Mouse (Mus musculus) E14TG2a.4 (cell line): ENCODE results near the gene Trim41.
A peak's percentile ranks its signal among the peaks of the same experiment; 100 is the strongest.
"Not testable (repeated sequence)": the region's sequence is repeated elsewhere in the genome, so short reads cannot be mapped to it uniquely, and the experiment has no call there.

Source experiments
- H3K27me3 ChIP-seq: 2 replicates; pipeline ENCODE4 v1.6.1; 2014; ENCODE audit warnings: low read length, control low read depth; ENCODE audit not compliant: insufficient read depth
- H3K36me3 ChIP-seq: 2 replicates; pipeline ENCODE4 v1.6.1; 2014; ENCODE audit warnings: low read length, control low read depth; ENCODE audit not compliant: insufficient read depth
- H3K4me1 ChIP-seq: replicated peaks from 2 replicates; pipeline ENCODE4 v1.6.1; 2014; ENCODE audit warnings: low read depth, low read length, control low read depth
- H3K4me3 ChIP-seq: replicated peaks from 2 replicates; pipeline ENCODE4 v1.5.1; 2014; ENCODE audit warnings: mild to moderate bottlenecking, low read length
- H3K9me3 ChIP-seq: 2 replicates; pipeline ENCODE4 v1.6.1; 2014; ENCODE audit warnings: low read length, control low read depth
- CTCF ChIP-seq: conservative IDR thresholded peaks from 2 replicates; pipeline ENCODE4 v1.5.1; 2014; ENCODE audit warnings: low read length
- NANOG ChIP-seq: IDR thresholded peaks from 2 replicates; pipeline ENCODE4 v1.6.1; 2014; ENCODE audit warnings: borderline replicate concordance, low read length, mixed read lengths
- POU5F1 ChIP-seq: IDR thresholded peaks from 2 replicates; pipeline ENCODE4 v1.6.1; 2014; ENCODE audit warnings: low read length, borderline replicate concordance

Gene Trim41

GRCm38 (mm10) chr11:48833078-48833730 lies 16.1 kb upstream of the Trim41 start:
- no peaks in the 10 kb centered on the region for H3K36me3 ChIP-seq
- peaks cover 40% of the 10 kb centered on the region for H3K4me1 ChIP-seq
- peaks cover under 1% of the 10 kb centered on the region; the same call in 1 of the 2 replicates for H3K9me3 ChIP-seq
- peak overlapping the region; percentile 85 for H3K4me3 ChIP-seq
- TF ChIP-seq CTCF (no peak), POU5F1 (no peak), NANOG (no peak)
- H3K27me3 ChIP-seq: peaks cover 22% of the 10 kb centered on the region

DNA sequence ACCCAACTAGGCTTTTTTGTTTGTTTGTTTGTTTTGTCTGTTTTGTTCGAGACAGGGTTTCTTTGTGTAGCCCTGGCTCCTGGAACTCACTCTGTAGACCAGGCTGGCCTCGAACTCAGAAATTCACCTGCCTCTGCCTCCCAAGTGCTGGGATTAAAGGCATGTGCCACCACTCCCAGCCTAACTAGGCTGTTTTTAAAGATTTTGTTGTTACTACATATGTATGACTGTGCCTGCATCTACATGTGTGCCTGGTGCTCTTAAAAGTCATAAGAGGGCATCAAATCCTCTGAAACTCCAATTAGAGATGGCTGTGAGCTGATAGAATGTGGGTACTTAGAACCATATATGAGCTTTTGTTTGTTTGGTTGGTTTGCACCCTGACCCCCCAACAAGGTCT lies 14.1 kb upstream of the Trim41 start:
- TF ChIP-seq POU5F1: no peak
- no peak for TF ChIP-seq CTCF
- TF ChIP-seq NANOG: no peak
- no peaks in the 10 kb centered on the region for H3K36me3 ChIP-seq
- H3K27me3 ChIP-seq: 0 out of 2 replicates have a peak, but pooled peaks cover 3% of the 10 kb centered on the region
- peaks cover 40% of the 10 kb centered on the region for H3K4me1 ChIP-seq
- peaks cover 5% of the 10 kb centered on the region for H3K9me3 ChIP-seq
- H3K4me3 ChIP-seq: no peak overlapping the region

- Histone ChIP-seq H3K4me3 (no peak overlapping the region), H3K9me3 (peaks cover 5% of the 10 kb centered on the region), H3K4me1 (peaks cover 31% of the 10 kb centered on the region), H3K27me3 (no peaks in the 10 kb centered on the region), H3K36me3 (no peaks in the 10 kb centered on the region)
- TF ChIP-seq POU5F1: no peak
- no peak for TF ChIP-seq CTCF
- TF ChIP-seq NANOG: no peak
Measured at GRCm38 (mm10) chr11:48830279-48830678, 13.1 kb upstream of the Trim41 start.

DNA sequence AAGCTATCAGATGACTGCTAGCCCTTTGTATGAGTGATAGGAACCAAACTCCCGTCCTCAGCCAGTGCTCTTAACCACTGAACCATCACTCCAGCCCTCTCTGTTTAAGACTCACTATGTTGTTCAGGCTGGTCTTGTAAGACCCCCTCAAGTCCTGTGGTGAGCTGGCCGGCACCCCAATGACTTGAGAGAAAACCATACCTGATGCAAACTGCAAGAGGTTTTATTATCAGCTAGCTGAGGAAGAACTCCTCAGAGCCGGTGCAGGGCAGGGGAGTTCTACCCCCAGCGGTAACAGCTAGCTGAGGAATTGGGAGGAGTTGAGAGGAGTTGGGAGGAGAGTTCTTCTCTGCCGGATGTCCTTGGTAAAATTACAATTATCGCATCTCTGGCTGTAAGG lies 10.8 kb upstream of the Trim41 start:
- TF ChIP-seq POU5F1 (peak; percentile 28; the same call in 1 of the 2 replicates), NANOG (no peak)
- Histone ChIP-seq H3K4me1 (peaks cover 42% of the 10 kb centered on the region), H3K27me3 (peaks cover 8% of the 10 kb centered on the region), H3K36me3 (no peaks in the 10 kb centered on the region), H3K9me3 (peaks cover 5% of the 10 kb centered on the region), H3K4me3 (peak overlapping the region; percentile 7; the same call in 1 of the 2 replicates)

DNA sequence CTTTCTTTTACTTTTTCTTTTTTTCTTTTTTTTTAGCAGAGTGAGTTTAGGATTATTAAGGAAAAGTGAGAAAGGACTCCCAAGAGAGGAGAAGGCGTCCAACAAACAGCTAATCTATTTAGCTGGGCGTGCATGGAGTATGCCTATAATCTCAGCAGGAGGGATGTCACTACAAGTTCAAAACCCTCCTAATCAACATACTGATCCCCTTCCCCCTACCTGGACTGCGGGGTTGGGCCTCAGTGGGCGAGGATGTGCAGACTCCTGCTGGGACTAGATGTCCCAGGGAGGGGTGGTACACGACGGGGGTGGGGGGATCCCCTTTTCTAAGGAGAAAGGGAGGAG lies 9.6 kb upstream of the Trim41 start:
- peak overlapping the region; percentile 73 for H3K4me3 ChIP-seq
- TF ChIP-seq POU5F1: no peak
- TF ChIP-seq CTCF: no peak
- TF ChIP-seq NANOG: no peak
- H3K9me3 ChIP-seq: peaks cover 5% of the 10 kb centered on the region

DNA sequence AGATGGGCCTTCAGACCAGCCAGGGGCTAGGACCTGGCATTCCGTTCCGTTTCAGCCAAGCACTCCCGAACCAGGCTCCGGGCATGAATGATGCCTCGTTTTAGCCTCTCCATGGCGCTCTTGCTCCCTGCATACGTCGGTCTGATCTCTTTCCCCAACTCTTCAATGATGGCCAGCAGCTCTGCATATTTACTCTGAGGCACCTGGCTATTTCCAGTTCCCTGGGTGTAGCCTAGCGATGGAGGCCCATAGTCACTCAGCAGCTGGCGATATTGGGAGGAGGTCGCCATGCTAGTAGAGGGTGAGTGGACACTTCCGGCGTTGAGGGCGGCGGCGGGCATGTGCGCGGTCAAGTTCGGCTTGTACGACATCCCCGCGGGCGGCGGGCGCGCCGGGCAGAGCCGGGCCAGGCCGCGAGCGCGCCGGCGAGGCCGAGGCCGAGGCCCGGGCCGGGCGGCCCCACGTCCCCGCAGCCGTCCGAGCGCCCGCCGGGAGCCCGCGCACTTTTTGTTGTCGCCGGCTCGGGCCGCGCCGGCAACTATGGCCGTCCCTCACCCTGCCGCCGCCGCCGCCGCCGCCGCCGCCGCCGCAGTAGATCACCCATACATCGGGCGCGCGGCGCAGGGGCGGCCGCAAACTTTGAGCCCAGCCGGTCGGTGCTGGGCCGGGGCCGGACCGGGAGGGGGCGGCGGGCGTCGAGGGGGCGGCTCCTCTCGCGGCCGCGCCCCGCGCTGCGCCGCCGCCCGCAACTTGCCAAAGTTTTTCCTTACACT lies 9.0 kb upstream of the Trim41 start, which contains the start of the genes Trim7 and Gm12184:
Gene Trim7, plus strand, starts transcription at position 162 of the 773 bp plus-strand sequence.
Gene Gm12184, minus strand, starts transcription at position 677 of the 773 bp plus-strand sequence.
- peak within 1 kb of the TSS; percentile 73 for H3K4me3 ChIP-seq
- H3K4me1 ChIP-seq: peaks cover 53% of the 10 kb centered on the region
- H3K27me3 ChIP-seq: not testable (repeated sequence)

More for the DNA sequence above, 9.6 kb upstream of the Trim41 start:
- H3K36me3 ChIP-seq: no peaks in the 10 kb centered on the region
- peaks cover 48% of the 10 kb centered on the region for H3K4me1 ChIP-seq
- peaks cover 8% of the 10 kb centered on the region for H3K27me3 ChIP-seq

GRCm38 (mm10) chr11:48824311-48824830 lies 7.2 kb upstream of the Trim41 start:
- peaks cover 60% of the 10 kb centered on the region for H3K4me1 ChIP-seq
- TF ChIP-seq NANOG: no peak
- no peak for TF ChIP-seq CTCF
- TF ChIP-seq POU5F1: no peak
- H3K27me3 ChIP-seq: peaks cover 8% of the 10 kb centered on the region
- peaks cover 5% of the 10 kb centered on the region for H3K9me3 ChIP-seq
- no peaks in the 10 kb centered on the region for H3K36me3 ChIP-seq
- peak overlapping the region; percentile 69 for H3K4me3 ChIP-seq

More for the DNA sequence above, 9.0 kb upstream of the Trim41 start, which contains the start of the genes Trim7 and Gm12184:
- H3K9me3 ChIP-seq, H3K36me3 ChIP-seq: not testable (repeated sequence)

GRCm38 (mm10) chr11:48823536-48823972 lies 6.4 kb upstream of the Trim41 start:
- Histone ChIP-seq H3K27me3 (peaks cover 8% of the 10 kb centered on the region), H3K36me3 (no peaks in the 10 kb centered on the region), H3K4me3 (peak overlapping the region; percentile 69), H3K4me1 (peaks cover 58% of the 10 kb centered on the region), H3K9me3 (peaks cover 5% of the 10 kb centered on the region)
- no peak for TF ChIP-seq NANOG
- TF ChIP-seq CTCF: no peak
- TF ChIP-seq POU5F1: no peak
